ENCODE assay signal across 23 mouse cellular contexts in genomic region chr6:140192526-140192925, GRCm38 (mm10).
"Had no signal": no experiment of that assay in that cellular context is flagged by ENCODE, and none has a peak within 500 bp of the region (broad histone marks: within the 10 kb centered on the region; RNA-seq: fewer than 3 reads in every experiment).

No protein-coding gene starts in this region.

- ATAC-seq: inflammation-experienced regulatory T-cells, adult 6 months; intestine, embryonic 15.5 days; intestine, postnatal 0 days had no signal

- H3K4me1 ChIP-seq: heart, embryonic 13.5 days; heart, embryonic 15.5 days had no signal

- H3K4me3 ChIP-seq: heart, adult 2 months; heart, embryonic 13.5 days; heart, embryonic 15.5 days; intestine, embryonic 15.5 days; layer of hippocampus, adult 2 months; left cerebral cortex, adult 2 months; limb, embryonic 10.5 days; limb, embryonic 12.5 days had no signal

- H3K9me3 ChIP-seq: heart, embryonic 13.5 days; heart, embryonic 15.5 days; intestine, embryonic 15.5 days; limb, embryonic 10.5 days; limb, embryonic 12.5 days had no signal

- H3K9ac ChIP-seq: heart, embryonic 13.5 days; heart, embryonic 15.5 days; hindbrain, embryonic 14.5 days; intestine, embryonic 15.5 days; limb, embryonic 12.5 days; liver, embryonic 14.5 days had no signal

- H3K27ac ChIP-seq: heart, adult 2 months; heart, embryonic 13.5 days; heart, embryonic 15.5 days; hindbrain, embryonic 14.5 days; intestine, embryonic 15.5 days; left cerebral cortex, adult 2 months; limb, embryonic 10.5 days; limb, embryonic 12.5 days; liver, embryonic 14.5 days had no signal

- H3K36me3 ChIP-seq: heart, embryonic 13.5 days; heart, embryonic 15.5 days; intestine, embryonic 15.5 days; limb, embryonic 10.5 days; limb, embryonic 12.5 days had no signal

- H3K4me2 ChIP-seq: heart, embryonic 11.5 days; heart, embryonic 15.5 days; hindbrain, embryonic 14.5 days; intestine, embryonic 15.5 days; limb, embryonic 12.5 days; liver, embryonic 11.5 days had no signal

- DNase-seq: gastrocnemius, postnatal 14 days; heart, adult 2 months; heart, postnatal 14 days; heart, postnatal 4 days; kidney, adult 18-20 months; kidney, adult 8-10 months; kidney, postnatal 10 days; kidney, postnatal 25 days; kidney, postnatal 4 days; liver had no signal

- H3K27me3 ChIP-seq: heart, embryonic 13.5 days; heart, embryonic 15.5 days; intestine, embryonic 15.5 days; limb, embryonic 12.5 days had no signal
